ENCODE assay signal across 8 mouse cellular contexts in the genomic region with DNA sequence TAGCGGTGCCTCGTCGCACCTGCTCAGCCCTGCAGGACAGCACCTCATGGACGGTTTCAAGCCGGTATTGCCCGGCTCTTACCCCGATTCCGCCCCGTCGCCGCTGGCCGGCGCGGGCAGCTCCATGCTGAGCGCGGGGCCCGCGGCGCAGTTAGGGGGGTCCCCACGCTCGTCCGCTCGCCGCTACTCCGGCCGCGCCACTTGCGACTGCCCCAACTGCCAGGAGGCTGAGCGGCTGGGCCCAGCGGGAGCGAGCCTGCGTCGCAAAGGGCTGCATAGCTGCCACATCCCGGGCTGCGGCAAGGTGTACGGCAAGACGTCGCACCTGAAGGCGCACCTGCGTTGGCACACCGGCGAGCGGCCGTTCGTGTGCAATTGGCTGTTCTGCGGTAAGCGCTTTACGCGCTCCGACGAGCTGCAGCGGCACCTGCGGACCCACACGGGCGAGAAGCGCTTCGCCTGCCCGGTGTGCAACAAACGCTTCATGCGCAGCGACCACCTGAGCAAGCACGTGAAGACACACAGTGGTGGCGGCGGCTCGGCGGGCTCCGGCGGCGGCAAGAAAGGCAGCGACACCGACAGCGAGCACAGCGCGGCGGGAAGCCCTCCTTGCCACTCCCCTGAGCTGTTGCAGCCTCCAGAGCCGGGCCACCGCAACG. TPM values are rescaled to one million over a fixed set of nuclear protein-coding genes. Genes with fewer than 3 reads are reported as not detected.
DNase-seq lines count a peak whose midpoint lies in the region; ATAC-seq and TF ChIP-seq lines count a peak whose summit lies in the region.

No protein-coding gene starts in this region.

- no peak overlapping the region for H3K27ac ChIP-seq in kidney, postnatal 0 days
- peak overlapping the region; percentile 81 for H3K27ac ChIP-seq in embryonic facial prominence, embryonic 10.5 days (replicated peaks)
- H3K27ac ChIP-seq in intestine, postnatal 0 days (ENCODE audit: low read depth, low read length): no peak overlapping the region
- H3K27ac ChIP-seq in olfactory bulb, adult 2 months (ENCODE audit: insufficient read depth, low read depth, low read length): peak overlapping the region; percentile 100

- no peak for DNase-seq in kidney, postnatal 0 days (ENCODE audit: low spot score)
- no peak for DNase-seq in kidney, postnatal 25 days
- peak; percentile 66 for DNase-seq in embryonic facial prominence, embryonic 10.5 days (ENCODE audit: low spot score)
- no peak for DNase-seq in cerebellum, adult 18-20 months
- no peak for DNase-seq in lung, postnatal 4 days
- no peak for DNase-seq in right cerebral cortex, postnatal 25 days

- no peak for TF ChIP-seq POLR2A in olfactory bulb, adult 2 months (IDR thresholded peaks at IDR 0.05; ENCODE audit: insufficient read depth, low read depth, low read length)

- H3K4me2 ChIP-seq in kidney, postnatal 0 days (ENCODE audit: low read length): peak overlapping the region; percentile 47
- H3K4me2 ChIP-seq in intestine, postnatal 0 days (replicated peaks; ENCODE audit: low read depth): peak overlapping the region; percentile 49

- H3K4me3 ChIP-seq in kidney, postnatal 0 days (replicated peaks; ENCODE audit: low read depth, low read length): peak overlapping the region; percentile 32; the same call in 1 of the 2 replicates
- peak overlapping the region; percentile 62 for H3K4me3 ChIP-seq in embryonic facial prominence, embryonic 10.5 days
- peak overlapping the region; percentile 52 for H3K4me3 ChIP-seq in intestine, postnatal 0 days (ENCODE audit: low read depth, low read length)
- peak overlapping the region; percentile 65 for H3K4me3 ChIP-seq in olfactory bulb, adult 2 months (ENCODE audit: insufficient read depth, low read depth, low read length)

- peak; percentile 17; the same call in 1 of the 2 replicates for ATAC-seq in kidney, postnatal 0 days (replicated peaks; ENCODE audit: low FRiP score, low read depth)
- ATAC-seq in intestine, postnatal 0 days: no peak

- no peaks in the 10 kb centered on the region for H3K9me3 ChIP-seq in kidney, postnatal 0 days (replicated peaks; ENCODE audit: low read length)
- no peaks in the 10 kb centered on the region for H3K9me3 ChIP-seq in embryonic facial prominence, embryonic 10.5 days
- H3K9me3 ChIP-seq in intestine, postnatal 0 days (ENCODE audit: control insufficient read depth): no peaks in the 10 kb centered on the region

- no peaks in the 10 kb centered on the region for H3K36me3 ChIP-seq in kidney, postnatal 0 days (ENCODE audit: insufficient read depth, low read length)
- no peaks in the 10 kb centered on the region for H3K36me3 ChIP-seq in embryonic facial prominence, embryonic 10.5 days (replicated peaks)
- H3K36me3 ChIP-seq in intestine, postnatal 0 days (ENCODE audit: control insufficient read depth, insufficient read depth): no peaks in the 10 kb centered on the region

- no peak for TF ChIP-seq CTCF in kidney, postnatal 0 days (IDR thresholded peaks at IDR 0.05; ENCODE audit: low read depth)
- TF ChIP-seq CTCF in intestine, postnatal 0 days (IDR thresholded peaks at IDR 0.05; ENCODE audit: low read depth): no peak
- no peak for TF ChIP-seq CTCF in olfactory bulb, adult 2 months (IDR thresholded peaks at IDR 0.05; ENCODE audit: insufficient read depth, low read depth, low read length)

- H3K9ac ChIP-seq in kidney, postnatal 0 days (ENCODE audit: low read depth, low read length): no peak overlapping the region
- no peak overlapping the region for H3K9ac ChIP-seq in intestine, postnatal 0 days (ENCODE audit: low read depth, low read length)

- 0 out of 2 replicates have a peak, but pooled peaks cover 2% of the 10 kb centered on the region for H3K4me1 ChIP-seq in kidney, postnatal 0 days (replicated peaks; ENCODE audit: insufficient read depth, low read length)
- H3K4me1 ChIP-seq in embryonic facial prominence, embryonic 10.5 days: peaks cover 28% of the 10 kb centered on the region
- H3K4me1 ChIP-seq in intestine, postnatal 0 days (replicated peaks; ENCODE audit: control insufficient read depth, insufficient read depth, low read length): no peaks in the 10 kb centered on the region
- H3K4me1 ChIP-seq in olfactory bulb, adult 2 months (ENCODE audit: control insufficient read depth, insufficient read depth, low read length): no peaks in the 10 kb centered on the region; the same call in 1 of the 2 replicates

- WGBS in kidney, postnatal 0 days: under 1% methylated on average over 78 of the region's 78 CpGs
- under 1% methylated on average over 78 of the region's 78 CpGs for WGBS in embryonic facial prominence, embryonic 10.5 days
- under 1% methylated on average over 77 of the region's 78 CpGs for WGBS in intestine, postnatal 0 days
- WGBS in olfactory bulb, adult 2 months: under 1% methylated on average over 78 of the region's 78 CpGs

- peaks cover 75% of the 10 kb centered on the region for H3K27me3 ChIP-seq in kidney, postnatal 0 days (ENCODE audit: insufficient read depth, low read length)
- peaks cover 100% of the 10 kb centered on the region for H3K27me3 ChIP-seq in embryonic facial prominence, embryonic 10.5 days (replicated peaks; ENCODE audit: low read depth, poor library complexity, severe bottlenecking)
- peaks cover 94% of the 10 kb centered on the region for H3K27me3 ChIP-seq in intestine, postnatal 0 days (replicated peaks; ENCODE audit: control insufficient read depth, insufficient read depth, low read length)

RNA-seq across cellular contexts. Expression of a gene that starts 3.2 kb away (rescaled TPM):
- polyA plus RNA-seq in kidney, postnatal 0 days (2015; fragmentation: Nextera tagmentation; extraction: Ambion mirVana): not detected in 2 replicates
- polyA plus RNA-seq in embryonic facial prominence, embryonic 10.5 days (2016; fragmentation: Nextera tagmentation; extraction: Ambion mirVana): 7.2 and 8.1 TPM in 2 replicates
- not detected in 2 replicates for polyA plus RNA-seq in intestine, postnatal 0 days (2015; fragmentation: Nextera tagmentation; extraction: Ambion mirVana)
- not detected in 2 replicates for polyA plus RNA-seq in olfactory bulb, adult 2 months (2012; ENCODE audit: insufficient read depth, insufficient read length, low replicate concordance, missing spikeins)

Comparison
In these comparisons a context has a peak if more than half of its experiments do, and no peak if none do; other contexts are left out.
1. H3K27ac ChIP-seq: peak in embryonic facial prominence, embryonic 10.5 days (single experiment) and olfactory bulb, adult 2 months (single experiment); none in kidney, postnatal 0 days (single experiment) and intestine, postnatal 0 days (single experiment).
2. Peak in every context shown above with its lines, with median percentiles within 50 percentile points of each other: H3K4me3 ChIP-seq.